Mouse (Mus musculus): ENCODE measurements around the gene Cux1. TPM values are rescaled to one million over a fixed set of nuclear protein-coding genes. Genes with fewer than 3 reads are reported as not detected.
"Not testable (repeated sequence)": the region's sequence is repeated elsewhere in the genome, so short reads cannot be mapped to it uniquely, and the experiment has no call there.

Gene Cux1
- polyA plus RNA-seq, 1 experiment from 2014 or later: 163 TPM

DNA sequence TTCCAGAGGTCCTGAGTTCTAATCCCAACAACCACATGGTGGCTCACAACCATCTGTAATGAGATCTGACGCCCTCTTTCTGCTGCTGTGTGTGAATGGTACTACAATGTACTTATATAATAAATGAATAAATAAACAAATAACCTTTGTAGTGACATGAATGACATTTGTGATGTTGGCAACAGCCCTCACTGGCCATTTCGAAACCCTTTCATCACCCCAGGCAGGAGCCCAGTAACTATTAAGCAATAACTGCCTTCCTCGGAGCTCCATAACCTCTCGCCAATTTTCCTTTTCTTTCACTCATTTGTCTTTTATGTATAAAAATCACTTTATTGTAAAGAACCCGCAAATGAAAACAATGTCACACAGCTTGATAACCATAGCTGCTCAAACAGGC is 353.6 kb downstream of the Cux1 start:
- no peak for DNase-seq (ENCODE audit: low spot score)
- H3K27ac ChIP-seq (ENCODE audit: low read depth, low read length): no peak overlapping the region
- no peaks in the 10 kb centered on the region for H3K27me3 ChIP-seq (ENCODE audit: control insufficient read depth, insufficient read depth, low read length)
- no peaks in the 10 kb centered on the region; the same call in 1 of the 2 replicates for H3K9me3 ChIP-seq (ENCODE audit: control insufficient read depth, low read length)
- H3K4me3 ChIP-seq (ENCODE audit: low read depth, low read length): no peak overlapping the region
- no peak overlapping the region for H3K9ac ChIP-seq (ENCODE audit: low read length)
- H3K36me3 ChIP-seq (ENCODE audit: control insufficient read depth, insufficient read depth, low read length): peaks cover 3% of the 10 kb centered on the region; the same call in 1 of the 2 replicates
- ATAC-seq (replicated peaks; ENCODE audit: low FRiP score): no peak
- no peak overlapping the region for H3K4me2 ChIP-seq (ENCODE audit: low read depth, low read length, severe bottlenecking)
- H3K4me1 ChIP-seq (replicated peaks; ENCODE audit: control insufficient read depth, insufficient read depth, low read length): no peaks in the 10 kb centered on the region
- WGBS: 83% methylated on average over 5 of the region's 5 CpGs

DNA sequence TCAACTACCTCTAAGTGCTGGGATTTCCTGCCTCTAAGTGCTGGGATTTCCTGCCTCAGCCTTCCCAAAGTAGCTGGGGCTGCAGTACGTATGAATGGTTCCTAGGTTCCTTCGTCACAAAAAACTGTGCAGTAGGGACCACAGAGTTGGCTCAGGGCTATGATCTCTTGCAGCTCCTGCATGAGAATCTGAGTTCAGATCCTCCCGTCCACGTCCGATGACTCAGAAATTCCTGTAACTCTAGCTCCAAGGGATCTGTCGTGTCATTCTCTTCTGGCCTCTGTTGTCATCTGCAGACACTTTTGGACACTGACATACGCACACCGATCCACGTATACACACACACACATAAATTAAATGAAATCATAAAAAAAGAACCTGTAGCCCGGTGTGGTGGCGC is 354.6 kb downstream of the Cux1 start:
- Histone ChIP-seq H3K4me1 (replicated peaks; ENCODE audit: control insufficient read depth, insufficient read depth, low read length) (no peaks in the 10 kb centered on the region), H3K27ac (ENCODE audit: low read depth, low read length) (no peak overlapping the region), H3K9me3 (ENCODE audit: control insufficient read depth, low read length) (no peaks in the 10 kb centered on the region; the same call in 1 of the 2 replicates), H3K4me2 (ENCODE audit: low read depth, low read length, severe bottlenecking) (no peak overlapping the region), H3K9ac (ENCODE audit: low read length) (no peak overlapping the region), H3K36me3 (ENCODE audit: control insufficient read depth, insufficient read depth, low read length) (no peaks in the 10 kb centered on the region), H3K4me3 (ENCODE audit: low read depth, low read length) (no peak overlapping the region), H3K27me3 (ENCODE audit: control insufficient read depth, insufficient read depth, low read length) (no peaks in the 10 kb centered on the region)
- ATAC-seq (replicated peaks; ENCODE audit: low FRiP score) (no peak), DNase-seq (ENCODE audit: low spot score) (no peak)
- 92% methylated on average over 11 of the region's 11 CpGs for WGBS

DNA sequence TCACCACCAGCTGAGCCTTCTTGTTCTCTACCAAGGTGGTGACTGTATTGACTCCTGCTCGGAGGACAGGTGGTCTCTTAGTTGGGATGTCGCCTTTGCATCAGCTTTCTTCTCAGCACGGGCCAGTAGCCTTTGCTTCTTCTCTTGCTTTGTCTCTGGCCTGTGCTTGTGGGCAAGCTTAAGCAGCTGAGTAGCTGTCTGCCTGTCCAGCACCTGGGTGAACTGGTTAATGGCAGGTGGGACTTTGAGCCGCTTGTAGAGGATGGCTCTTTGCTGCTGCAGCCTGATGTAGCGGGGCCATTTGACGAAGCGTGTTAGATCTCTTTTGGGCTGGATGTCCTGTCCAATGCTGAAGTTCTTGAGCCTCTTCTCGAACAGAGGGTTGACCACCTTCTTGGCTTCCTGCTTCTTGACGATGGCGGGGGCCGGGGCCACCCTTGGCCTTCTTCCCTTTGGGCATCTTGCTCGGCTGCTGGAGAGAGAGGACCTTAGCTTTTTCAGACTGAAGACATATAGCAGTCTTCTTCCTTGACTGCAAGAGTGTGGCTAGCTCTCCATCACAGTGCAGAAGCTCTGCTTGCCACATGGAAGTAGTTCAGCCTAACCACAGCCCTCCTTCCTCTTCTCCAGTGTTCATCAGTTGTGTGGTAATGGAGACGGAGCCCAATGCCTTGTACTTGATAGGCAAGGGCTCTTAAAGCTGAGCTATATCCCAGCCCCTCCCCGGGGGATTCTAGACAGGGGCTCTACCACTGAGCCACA is 355.8 kb downstream of the Cux1 start:
- not testable (repeated sequence) for H3K4me3 ChIP-seq (ENCODE audit: low read depth, low read length); ATAC-seq (replicated peaks; ENCODE audit: low FRiP score); H3K27ac ChIP-seq (ENCODE audit: low read depth, low read length); H3K9me3 ChIP-seq (ENCODE audit: control insufficient read depth, low read length); H3K4me1 ChIP-seq (replicated peaks; ENCODE audit: control insufficient read depth, insufficient read depth, low read length); H3K36me3 ChIP-seq (ENCODE audit: control insufficient read depth, insufficient read depth, low read length); H3K4me2 ChIP-seq (ENCODE audit: low read depth, low read length, severe bottlenecking); H3K9ac ChIP-seq (ENCODE audit: low read length); DNase-seq (ENCODE audit: low spot score); H3K27me3 ChIP-seq (ENCODE audit: control insufficient read depth, insufficient read depth, low read length)
- 91% methylated on average over 14 of the region's 14 CpGs for WGBS

- Histone ChIP-seq H3K4me2 (ENCODE audit: low read depth, low read length, severe bottlenecking) (no peak overlapping the region), H3K4me1 (replicated peaks; ENCODE audit: control insufficient read depth, insufficient read depth, low read length) (no peaks in the 10 kb centered on the region), H3K9me3 (ENCODE audit: control insufficient read depth, low read length) (no peaks in the 10 kb centered on the region; the same call in 1 of the 2 replicates), H3K4me3 (ENCODE audit: low read depth, low read length) (no peak overlapping the region), H3K27ac (ENCODE audit: low read depth, low read length) (no peak overlapping the region), H3K27me3 (ENCODE audit: control insufficient read depth, insufficient read depth, low read length) (no peaks in the 10 kb centered on the region), H3K36me3 (ENCODE audit: control insufficient read depth, insufficient read depth, low read length) (no peaks in the 10 kb centered on the region), H3K9ac (ENCODE audit: low read length) (no peak overlapping the region)
- 77% methylated on average over 5 of the region's 5 CpGs for WGBS
- ATAC-seq (replicated peaks; ENCODE audit: low FRiP score) (no peak), DNase-seq (ENCODE audit: low spot score) (no peak)
Observed at GRCm38 (mm10) chr5:136210549-136210948, 356.7 kb downstream of the Cux1 start.

DNA sequence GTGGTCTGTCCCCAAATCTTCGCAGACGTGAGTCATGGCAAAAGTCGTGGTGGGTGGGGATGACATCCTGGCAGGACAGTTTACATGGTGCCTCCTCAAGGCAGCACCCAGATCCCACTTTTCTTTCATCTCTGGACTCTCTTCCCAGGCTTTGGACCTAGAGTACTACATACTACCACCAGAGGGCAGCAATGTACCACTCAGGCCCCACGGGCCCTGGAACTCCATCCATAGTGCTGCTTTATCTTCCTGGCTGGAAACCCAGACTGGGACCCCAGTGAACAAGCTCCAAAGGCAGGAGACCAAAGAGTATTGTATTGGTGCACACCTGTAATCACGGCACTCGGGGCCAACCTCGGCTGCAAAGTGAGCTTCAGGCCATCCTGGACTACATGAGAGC is 365.5 kb downstream of the Cux1 start:
- Histone ChIP-seq H3K4me2 (ENCODE audit: low read depth, low read length, severe bottlenecking) (no peak overlapping the region), H3K4me3 (ENCODE audit: low read depth, low read length) (no peak overlapping the region), H3K9ac (ENCODE audit: low read length) (no peak overlapping the region), H3K36me3 (ENCODE audit: control insufficient read depth, insufficient read depth, low read length) (peaks cover under 1% of the 10 kb centered on the region; the same call in 1 of the 2 replicates), H3K27ac (ENCODE audit: low read depth, low read length) (no peak overlapping the region), H3K27me3 (ENCODE audit: control insufficient read depth, insufficient read depth, low read length) (no peaks in the 10 kb centered on the region), H3K9me3 (ENCODE audit: control insufficient read depth, low read length) (no peaks in the 10 kb centered on the region), H3K4me1 (replicated peaks; ENCODE audit: control insufficient read depth, insufficient read depth, low read length) (0 out of 2 replicates have a peak, but pooled peaks cover 2% of the 10 kb centered on the region)
- DNase-seq (ENCODE audit: low spot score) (peak; percentile 79), ATAC-seq (replicated peaks; ENCODE audit: low FRiP score) (no peak; the same call in 1 of the 2 replicates)
- 34% methylated on average over 7 of the region's 7 CpGs for WGBS

DNA sequence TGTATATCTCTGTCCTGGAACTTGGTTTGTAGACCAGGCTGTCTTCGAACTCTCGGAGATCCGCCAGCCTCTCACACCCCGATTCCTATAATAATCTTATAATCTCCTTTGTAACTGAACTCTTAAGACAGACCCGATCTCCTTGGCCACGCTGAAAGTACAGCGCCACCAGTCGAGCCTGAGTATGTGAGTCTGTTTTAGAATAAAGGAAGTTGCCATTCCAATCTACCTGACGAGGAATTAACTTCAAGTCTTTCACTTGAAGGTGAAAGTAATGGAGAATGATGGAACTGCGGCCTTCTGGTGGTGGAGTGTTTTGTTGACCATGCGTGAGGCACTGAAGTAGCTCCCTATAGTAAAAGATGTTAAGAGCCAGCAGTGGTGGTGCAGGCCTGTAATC is 367.8 kb downstream of the Cux1 start:
- H3K9me3 ChIP-seq (ENCODE audit: control insufficient read depth, low read length): no peaks in the 10 kb centered on the region
- ATAC-seq (replicated peaks; ENCODE audit: low FRiP score) (no peak), DNase-seq (ENCODE audit: low spot score) (no peak)
- peak overlapping the region; percentile 78 for H3K4me3 ChIP-seq (ENCODE audit: low read depth, low read length)
- 0 out of 2 replicates have a peak, but pooled peaks cover 2% of the 10 kb centered on the region for H3K4me1 ChIP-seq (replicated peaks; ENCODE audit: control insufficient read depth, insufficient read depth, low read length)
- H3K4me2 ChIP-seq (ENCODE audit: low read depth, low read length, severe bottlenecking): peak overlapping the region; percentile 87
- no peaks in the 10 kb centered on the region for H3K27me3 ChIP-seq (ENCODE audit: control insufficient read depth, insufficient read depth, low read length)
- peak overlapping the region; percentile 86 for H3K9ac ChIP-seq (ENCODE audit: low read length)
- H3K27ac ChIP-seq (ENCODE audit: low read depth, low read length): no peak overlapping the region; the same call in 1 of the 2 replicates
- 27% methylated on average over 11 of the region's 11 CpGs for WGBS
- H3K36me3 ChIP-seq (ENCODE audit: control insufficient read depth, insufficient read depth, low read length): peaks cover 18% of the 10 kb centered on the region; the same call in 1 of the 2 replicates

- peaks cover 26% of the 10 kb centered on the region; the same call in 1 of the 2 replicates for H3K36me3 ChIP-seq (ENCODE audit: control insufficient read depth, insufficient read depth, low read length)
- H3K27me3 ChIP-seq (ENCODE audit: control insufficient read depth, insufficient read depth, low read length): no peaks in the 10 kb centered on the region
- no peaks in the 10 kb centered on the region for H3K9me3 ChIP-seq (ENCODE audit: control insufficient read depth, low read length)
- DNase-seq (ENCODE audit: low spot score): peak; percentile 99
- H3K4me1 ChIP-seq (replicated peaks; ENCODE audit: control insufficient read depth, insufficient read depth, low read length): 0 out of 2 replicates have a peak, but pooled peaks cover 2% of the 10 kb centered on the region
- WGBS: under 1% methylated on average over 62 of the region's 62 CpGs
- ATAC-seq (replicated peaks; ENCODE audit: low FRiP score): peak; percentile 81
- peak within 1 kb of the TSS; percentile 87 for H3K4me2 ChIP-seq (ENCODE audit: low read depth, low read length, severe bottlenecking)
- H3K4me3 ChIP-seq (ENCODE audit: low read depth, low read length): peak within 1 kb of the TSS; percentile 78
- H3K27ac ChIP-seq (ENCODE audit: low read depth, low read length): peak within 1 kb of the TSS; percentile 68; the same call in 1 of the 2 replicates
- H3K9ac ChIP-seq (ENCODE audit: low read length): peak within 1 kb of the TSS; percentile 86
Observed at GRCm38 (mm10) chr5:136198474-136199391, 368.6 kb downstream of the Cux1 start, which contains the start of gene Prkrip1. Gene Prkrip1 (minus strand): TSS chr5:136198963.

All from forebrain, embryonic 11.5 days (tissue).